Mouse (Mus musculus) T-helper 1 cell (primary cell): Measurements from ENCODE around the gene Unc5b.

Experiments
- in situ Hi-C: fragments of 300-600 bp; cut with MboI, MseI; formaldehyde crosslinking; loops from one replicate; pipeline ENCODE4 v1.15.1; 2025; ENCODE audit warnings: high pct_unique_total_duplicates

Unc5b gene

GRCm38 (mm10) chr10:60723345-60723744 lies 108.0 kb downstream of the Unc5b start:
- in situ Hi-C loops: loop anchor here (25.0 kb wide), 1 partner anchor 1964 kb away; no protein-coding TSS in a partner anchor

GRCm38 (mm10) chr10:60721640-60722039 lies 109.7 kb downstream of the Unc5b start:
- in situ Hi-C loops: loop anchor here (25.0 kb wide), 1 partner anchor 1966 kb away; no protein-coding TSS in a partner anchor

DNA sequence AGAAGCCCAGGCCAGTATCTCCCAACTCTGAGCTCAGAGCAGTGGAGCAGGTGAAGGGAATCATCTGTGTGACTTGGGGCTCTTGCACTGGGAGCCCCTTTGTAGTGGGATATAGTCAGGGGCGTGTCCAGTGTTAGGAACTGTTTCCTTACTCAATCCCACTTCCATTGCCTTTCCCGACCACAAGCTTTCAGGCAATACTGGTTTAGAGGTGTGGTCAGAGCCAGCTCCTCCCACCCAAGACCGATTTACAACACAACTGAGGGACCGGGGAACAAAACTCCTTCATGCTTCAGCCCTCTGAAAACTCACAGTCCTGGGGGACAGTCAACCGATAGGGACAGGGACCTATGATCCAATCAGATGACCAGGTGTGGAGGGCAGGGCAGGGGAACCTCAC lies 110.9 kb downstream of the Unc5b start:
- in situ Hi-C loops: loop anchor here (25.0 kb wide), 1 partner anchor 1967 kb away; no protein-coding TSS in a partner anchor

DNA sequence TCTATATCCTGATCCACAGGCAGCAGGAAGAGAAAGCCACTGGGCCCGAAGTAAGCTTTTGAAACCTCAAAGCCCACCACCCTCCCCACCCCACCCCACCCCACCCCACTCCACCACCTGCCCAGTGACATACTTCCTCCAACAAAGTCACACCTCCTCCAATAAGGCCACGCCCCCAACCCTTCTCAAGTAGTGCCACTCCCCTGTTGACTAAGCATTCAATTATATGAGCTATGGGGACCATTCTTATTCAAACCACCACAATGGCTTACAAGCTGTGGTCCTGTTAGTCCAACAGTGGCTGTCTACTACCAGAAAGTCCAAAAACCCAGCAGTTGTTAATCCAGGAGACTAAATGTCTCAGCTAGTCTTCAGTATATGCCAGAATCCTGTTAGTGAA lies 112.9 kb downstream of the Unc5b start:
- in situ Hi-C loops: loop anchor here (25.0 kb wide), 1 partner anchor 1969 kb away; no protein-coding TSS in a partner anchor

DNA sequence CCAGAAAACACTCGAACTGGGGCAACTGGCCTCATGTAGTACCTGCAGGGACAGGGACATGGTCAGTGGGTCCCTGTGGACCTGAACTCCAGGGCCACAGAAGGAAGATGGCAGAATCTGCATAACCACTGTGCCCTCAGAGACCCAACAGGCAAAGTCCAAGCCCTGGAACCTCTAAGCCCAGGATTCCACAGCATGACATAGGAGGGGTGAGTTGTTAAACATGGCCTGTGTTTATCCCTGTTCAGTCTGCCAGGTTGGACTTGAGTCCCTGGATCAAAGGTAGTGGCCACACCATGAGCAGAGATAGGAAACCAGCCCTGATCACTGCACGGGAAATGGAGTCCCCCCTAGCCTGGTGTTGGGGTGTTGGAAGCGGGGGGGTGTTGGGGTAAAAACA lies 114.9 kb downstream of the Unc5b start:
- in situ Hi-C loops: loop anchor here (25.0 kb wide), 1 partner anchor 1971 kb away; no protein-coding TSS in a partner anchor
